Mouse (Mus musculus) heart, adult 9 months (tissue): ENCODE measurements around the gene Olfr656.
A peak's percentile ranks its signal among the peaks of the same experiment; 100 is the strongest.

Source experiments
- DNase-seq, 2 experiments: peaks; one replicate each; pipeline ENCODE4 v3.0.0; 2022; ENCODE audit warnings: low spot score in 2 of 2

Olfr656 gene

GRCm38 (mm10) chr7:104613655-104614054 is at the start of gene Olfr656:
TSS of gene Olfr656 (plus strand) at chr7:104613955.
- no peak for DNase-seq

GRCm38 (mm10) chr7:104577014-104577413 is 36.7 kb upstream of the Olfr656 start, which contains the start of gene Olfr653:
TSS of gene Olfr653 (plus strand) at chr7:104577314.
- no peak for DNase-seq

- DNase-seq: no peak
Observed at GRCm38 (mm10) chr7:104580846-104581245, 32.9 kb upstream of the Olfr656 start.

- no peak for DNase-seq
Observed at GRCm38 (mm10) chr7:104581429-104581828, 32.3 kb upstream of the Olfr656 start.

- no peak for DNase-seq
Observed at GRCm38 (mm10) chr7:104586725-104587124, 27.0 kb upstream of the Olfr656 start, which contains the start of gene Olfr654. TSS of gene Olfr654 (plus strand) at chr7:104587025.

- no peak for DNase-seq
Observed at GRCm38 (mm10) chr7:104588274-104588673, 25.5 kb upstream of the Olfr656 start.

GRCm38 (mm10) chr7:104601679-104602078 is 12.1 kb upstream of the Olfr656 start, which contains the start of gene Olfr655:
TSS of gene Olfr655 (minus strand) at chr7:104601779.
- no peak for DNase-seq

- DNase-seq: no peak
Observed at GRCm38 (mm10) chr7:104603173-104603572, 10.6 kb upstream of the Olfr656 start.

- DNase-seq: no peak
Observed at GRCm38 (mm10) chr7:104604727-104605126, 9.0 kb upstream of the Olfr656 start.

GRCm38 (mm10) chr7:104624494-104624893 is 10.7 kb downstream of the Olfr656 start, which contains the start of gene Olfr657:
TSS of gene Olfr657 (plus strand) at chr7:104624794.
- DNase-seq: no peak

GRCm38 (mm10) chr7:104646841-104647482 is 33.2 kb downstream of the Olfr656 start, which contains the start of gene Olfr658:
TSS of gene Olfr658 (minus strand) at chr7:104647305.
- DNase-seq: peak; percentile 2 to 4

GRCm38 (mm10) chr7:104666453-104666852 is 52.7 kb downstream of the Olfr656 start, which contains the start of gene Olfr659:
TSS of gene Olfr659 (plus strand) at chr7:104666753.
- no peak for DNase-seq
